Mouse (Mus musculus) limb, embryonic 11.5 days (tissue): ENCODE data around the gene Sh3bp1. TPM values are rescaled to one million over a fixed set of nuclear protein-coding genes. Genes with fewer than 3 reads are reported as not detected.

Experiments
- ATAC-seq: fragments of 200-750 bp; cut with Nextera tagmentation; 2 replicates; pipeline ENCODE4 v1.8.0; 2017; ENCODE audit warnings: low read depth; ENCODE audit not compliant: insufficient number of reproducible peaks, low FRiP score, low TSS enrichment
- DNase-seq: peaks from one replicate; pipeline ENCODE4 v3.0.0-alpha.2; 2015; ENCODE audit warnings: low spot score
- H3K27ac ChIP-seq: fragments of 300-500 bp; sonication (generic); replicated peaks from 2 replicates; pipeline ENCODE4 v1.5.1; 2014; ENCODE audit warnings: low read depth, mild to moderate bottlenecking, low read length
- H3K27me3 ChIP-seq: fragments of 300-500 bp; sonication (generic); 2 replicates; pipeline ENCODE4 v1.6.1; 2014; ENCODE audit warnings: mild to moderate bottlenecking, low read length, mixed read lengths; ENCODE audit not compliant: control insufficient read depth, insufficient read depth
- H3K36me3 ChIP-seq: fragments of 300-500 bp; sonication (generic); 2 replicates; pipeline ENCODE4 v1.6.1; 2014; ENCODE audit warnings: mild to moderate bottlenecking, low read length, moderate library complexity, mixed read lengths; ENCODE audit not compliant: control insufficient read depth, insufficient read depth
- H3K4me1 ChIP-seq: fragments of 300-500 bp; sonication (generic); 2 replicates; pipeline ENCODE4 v1.6.1; 2014; ENCODE audit warnings: low read length, mixed read lengths; ENCODE audit not compliant: control insufficient read depth, insufficient read depth
- H3K4me2 ChIP-seq: fragments of 300-500 bp; sonication (generic); 2 replicates; pipeline ENCODE4 v1.6.1; 2014; ENCODE audit warnings: low read depth, mild to moderate bottlenecking, moderate library complexity; ENCODE audit not compliant: severe bottlenecking
- H3K4me3 ChIP-seq: fragments of 300-500 bp; sonication (generic); 2 replicates; pipeline ENCODE4 v1.5.1; 2014; ENCODE audit warnings: low read depth, low read length
- H3K9ac ChIP-seq: fragments of 300-500 bp; sonication (generic); 2 replicates; pipeline ENCODE4 v1.6.1; 2014; ENCODE audit warnings: mild to moderate bottlenecking, low read length
- H3K9me3 ChIP-seq: fragments of 300-500 bp; sonication (generic); 2 replicates; pipeline ENCODE4 v1.6.1; 2016; ENCODE audit warnings: low read length; ENCODE audit not compliant: control insufficient read depth
- WGBS: fragments of 180-500 bp; shearing (Covaris S2); extraction: QIAGEN DNeasy Blood & Tissue Kit; methylation state at CpG from one replicate; pipeline ENCODE4 v1.1.7; 2014; 5-methylcytosine and 5-hydroxymethylcytosine counted together
- polyA plus RNA-seq: library from polyadenylated mRNA; unstranded; fragments of >200 nt; fragmentation: Nextera tagmentation; extraction: Ambion mirVana; gene quantifications from 2 replicates; pipeline ENCODE4 v1.2.1, GENCODE M21; 2014

The Sh3bp1 gene
- polyA plus RNA-seq, 1 experiment from 2014 or later = 45.0 TPM

- Histone ChIP-seq H3K4me2 (no peak overlapping the region), H3K9ac (no peak overlapping the region), H3K4me1 (peaks cover 12% of the 10 kb centered on the region), H3K27me3 (no peaks in the 10 kb centered on the region), H3K27ac (no peak overlapping the region), H3K36me3 (peaks cover 34% of the 10 kb centered on the region), H3K4me3 (no peak overlapping the region), H3K9me3 (no peaks in the 10 kb centered on the region)
- WGBS = 84% methylated on average over 3 of the region's 3 CpGs
- DNase-seq (no peak), ATAC-seq (no peak)
These were observed 17.7 kb upstream of the Sh3bp1 start for GRCm38 (mm10) chr15:78881828-78882227.

- H3K4me2 ChIP-seq = no peak overlapping the region
- H3K27me3 ChIP-seq = no peaks in the 10 kb centered on the region
- ATAC-seq (no peak), DNase-seq (no peak)
- 0 out of 2 replicates have a peak overlapping the region, but pooled peaks have one; percentile 30 for H3K27ac ChIP-seq
- no peak overlapping the region for H3K4me3 ChIP-seq
- no peak overlapping the region for H3K9ac ChIP-seq
- no peaks in the 10 kb centered on the region for H3K9me3 ChIP-seq
- peaks cover 31% of the 10 kb centered on the region for H3K36me3 ChIP-seq
- 39% methylated on average over 13 of the region's 13 CpGs for WGBS
- 0 out of 2 replicates have a peak, but pooled peaks cover 2% of the 10 kb centered on the region for H3K4me1 ChIP-seq
These were observed 10.1 kb upstream of the Sh3bp1 start for GRCm38 (mm10) chr15:78889401-78889853.

GRCm38 (mm10) chr15:78892440-78892839 is 7.1 kb upstream of the Sh3bp1 start:
- no peak overlapping the region for H3K4me2 ChIP-seq
- H3K9ac ChIP-seq = no peak overlapping the region
- H3K4me1 ChIP-seq = 0 out of 2 replicates have a peak, but pooled peaks cover 2% of the 10 kb centered on the region

GRCm38 (mm10) chr15:78894726-78895125 is 4.8 kb upstream of the Sh3bp1 start:
- Histone ChIP-seq H3K9ac (no peak overlapping the region), H3K4me3 (no peak overlapping the region), H3K36me3 (peaks cover 5% of the 10 kb centered on the region; the same call in 1 of the 2 replicates), H3K4me2 (no peak overlapping the region), H3K9me3 (no peaks in the 10 kb centered on the region), H3K4me1 (peaks cover 9% of the 10 kb centered on the region; the same call in 1 of the 2 replicates), H3K27ac (no peak overlapping the region), H3K27me3 (no peaks in the 10 kb centered on the region)
- WGBS = 77% methylated on average over 13 of the region's 13 CpGs
- DNase-seq (no peak), ATAC-seq (no peak)

More at GRCm38 (mm10) chr15:78892440-78892839, 7.1 kb upstream of the Sh3bp1 start:
- ATAC-seq = no peak
- Histone ChIP-seq H3K4me3 (no peak overlapping the region), H3K27ac (no peak overlapping the region), H3K27me3 (no peaks in the 10 kb centered on the region), H3K9me3 (no peaks in the 10 kb centered on the region), H3K36me3 (peaks cover 14% of the 10 kb centered on the region; the same call in 1 of the 2 replicates)
- no peak for DNase-seq
- WGBS = 45% methylated on average over 7 of the region's 7 CpGs

GRCm38 (mm10) chr15:78895741-78896140 is 3.8 kb upstream of the Sh3bp1 start:
- DNase-seq = no peak
- H3K4me2 ChIP-seq = no peak overlapping the region
- H3K36me3 ChIP-seq = peaks cover 3% of the 10 kb centered on the region; the same call in 1 of the 2 replicates
- H3K4me3 ChIP-seq = no peak overlapping the region
- peaks cover 11% of the 10 kb centered on the region for H3K4me1 ChIP-seq
- no peaks in the 10 kb centered on the region for H3K27me3 ChIP-seq
- no peak overlapping the region for H3K9ac ChIP-seq
- WGBS = 86% methylated on average over 2 of the region's 2 CpGs
- H3K27ac ChIP-seq = no peak overlapping the region; the same call in 1 of the 2 replicates
- H3K9me3 ChIP-seq = no peaks in the 10 kb centered on the region
- no peak for ATAC-seq

GRCm38 (mm10) chr15:78896149-78896548 is 3.4 kb upstream of the Sh3bp1 start:
- Histone ChIP-seq H3K4me3 (no peak overlapping the region), H3K9me3 (no peaks in the 10 kb centered on the region), H3K4me2 (no peak overlapping the region), H3K27ac (no peak overlapping the region; the same call in 1 of the 2 replicates), H3K9ac (no peak overlapping the region), H3K36me3 (no peaks in the 10 kb centered on the region; the same call in 1 of the 2 replicates), H3K27me3 (no peaks in the 10 kb centered on the region), H3K4me1 (peaks cover 15% of the 10 kb centered on the region)
- DNase-seq (no peak), ATAC-seq (no peak)
- 73% methylated on average over 3 of the region's 3 CpGs for WGBS

- Histone ChIP-seq H3K4me2 (no peak overlapping the region), H3K9ac (no peak overlapping the region), H3K27ac (no peak overlapping the region), H3K4me3 (no peak overlapping the region), H3K9me3 (no peaks in the 10 kb centered on the region), H3K27me3 (no peaks in the 10 kb centered on the region), H3K4me1 (peaks cover 20% of the 10 kb centered on the region), H3K36me3 (no peaks in the 10 kb centered on the region; the same call in 1 of the 2 replicates)
- DNase-seq (no peak), ATAC-seq (no peak)
- 90% methylated on average over 4 of the region's 4 CpGs for WGBS
These were observed 2.1 kb upstream of the Sh3bp1 start for GRCm38 (mm10) chr15:78897488-78897887.

GRCm38 (mm10) chr15:78898507-78899001 is 1.0 kb upstream of the Sh3bp1 start:
- Histone ChIP-seq H3K27me3 (no peaks in the 10 kb centered on the region), H3K4me2 (peak overlapping the region; percentile 77), H3K27ac (0 out of 2 replicates have a peak overlapping the region, but pooled peaks have one; percentile 14), H3K9ac (0 out of 2 replicates have a peak overlapping the region, but pooled peaks have one; percentile 12), H3K36me3 (0 out of 2 replicates have a peak, but pooled peaks cover 3% of the 10 kb centered on the region), H3K4me3 (no peak overlapping the region), H3K9me3 (no peaks in the 10 kb centered on the region), H3K4me1 (peaks cover 20% of the 10 kb centered on the region)
- ATAC-seq (no peak), DNase-seq (no peak)
- WGBS = 55% methylated on average over 6 of the region's 6 CpGs
